Mouse (Mus musculus) ES-E14 (cell line): ENCODE data around the gene Aplp2. TPM values are rescaled to one million over a fixed set of nuclear protein-coding genes. Genes with fewer than 3 reads are reported as not detected.

Experiments
- DNase-seq: peaks from one replicate; pipeline ENCODE4 v3.0.0-alpha.2; 2013; ENCODE audit warnings: low read depth, low spot score
- H3K27ac ChIP-seq: 2 replicates; pipeline ENCODE4 v1.5.1; 2012; ENCODE audit warnings: low read depth, mild to moderate bottlenecking, low read length, moderate library complexity, mixed read lengths; ENCODE audit not compliant: poor library complexity, insufficient read depth, severe bottlenecking
- H3K36me3 ChIP-seq: 2 replicates; pipeline ENCODE4 v1.6.1; 2012; ENCODE audit warnings: mild to moderate bottlenecking, low read length, moderate library complexity, mixed read lengths; ENCODE audit not compliant: control insufficient read depth, poor library complexity, insufficient read depth, severe bottlenecking
- H3K4me1 ChIP-seq, 2 experiments: fragments of 150-350 bp in 1 of 2; sonication (generic) in 1 of 2; 2 replicates each; pipeline ENCODE4 v1.6.1; 2012; ENCODE audit warnings: low read length in 2 of 2, mild to moderate bottlenecking in 1 of 2, mixed read lengths in 1 of 2; ENCODE audit not compliant: control insufficient read depth in 2 of 2, insufficient read depth in 2 of 2, poor library complexity in 1 of 2
- H3K4me3 ChIP-seq, 2 experiments: fragments of 150-350 bp in 1 of 2; sonication (generic) in 1 of 2; 2 replicates each; pipeline ENCODE4 v1.5.1; 2012; ENCODE audit warnings: low read length in 2 of 2, low read depth in 1 of 2, mild to moderate bottlenecking in 1 of 2, mixed read lengths in 1 of 2; ENCODE audit not compliant: insufficient read depth in 1 of 2, poor library complexity in 1 of 2, severe bottlenecking in 1 of 2
- H3K9ac ChIP-seq: 2 replicates; pipeline ENCODE4 v1.6.1; 2012; ENCODE audit warnings: low read depth, mild to moderate bottlenecking, low read length, mixed read lengths; ENCODE audit not compliant: poor library complexity, insufficient read depth, severe bottlenecking
- H3K9me3 ChIP-seq: fragments of 150-350 bp; sonication (generic); 2 replicates; pipeline ENCODE4 v1.6.1; 2012; ENCODE audit warnings: low read depth, mild to moderate bottlenecking, low read length; ENCODE audit not compliant: control insufficient read depth, insufficient read depth
- CHD2 ChIP-seq: IDR thresholded peaks from 2 replicates; pipeline ENCODE4 v1.6.1; 2014; ENCODE audit warnings: mild to moderate bottlenecking, low read depth, low read length, inconsistent platforms
- HCFC1 ChIP-seq: IDR thresholded peaks from 2 replicates; pipeline ENCODE4 v1.6.1; 2012; ENCODE audit warnings: low read length, inconsistent platforms, borderline replicate concordance; ENCODE audit not compliant: insufficient read depth
- MAFK ChIP-seq: IDR thresholded peaks from 2 replicates; pipeline ENCODE4 v1.6.1; 2014; ENCODE audit warnings: mild to moderate bottlenecking, low read depth, low read length, inconsistent platforms; ENCODE audit not compliant: insufficient read depth
- ZC3H11A ChIP-seq: IDR thresholded peaks from 2 replicates; pipeline ENCODE4 v1.6.1; 2012; ENCODE audit warnings: low read depth, mild to moderate bottlenecking, inconsistent platforms, low read length, borderline replicate concordance
- ZNF384 ChIP-seq: IDR thresholded peaks from 2 replicates; pipeline ENCODE4 v1.6.1; 2012; ENCODE audit warnings: low read depth, low read length, inconsistent platforms
- in situ Hi-C, 2 experiments: fragments of 600-800 bp; cut with MboI; formaldehyde crosslinking; loops; one replicate each; pipeline ENCODE4 v1.15.1; 2025; ENCODE audit warnings: low sequenced_read_pairs in 2 of 2, inconsistent platforms in 1 of 2; ENCODE audit not compliant: unreplicated experiment in 2 of 2
- total RNA-seq: library from RNA; depleted of rRNA; stranded (reverse); fragments of 300-350 nt; gene quantifications from 2 replicates; pipeline ENCODE4 v1.2.3, GENCODE M21; 2012

Aplp2 gene
- total RNA-seq, 1 experiment: 320 TPM

- H3K4me1 ChIP-seq: no peaks in the 10 kb centered on the region
- no peak overlapping the region for H3K9ac ChIP-seq
- H3K9me3 ChIP-seq: no peaks in the 10 kb centered on the region
- TF ChIP-seq MAFK (no peak), CHD2 (no peak), ZNF384 (no peak), HCFC1 (no peak), ZC3H11A (no peak)
- H3K4me3 ChIP-seq: no peak overlapping the region
- in situ Hi-C loops: no loop called here
- DNase-seq: no peak
- H3K36me3 ChIP-seq: peaks cover 10% of the 10 kb centered on the region; the same call in 1 of the 2 replicates
- H3K27ac ChIP-seq: no peak overlapping the region
Measured at GRCm38 (mm10) chr9:31177692-31178091, 33.9 kb downstream of the Aplp2 start.

- Histone ChIP-seq H3K9me3 (no peaks in the 10 kb centered on the region), H3K9ac (no peak overlapping the region), H3K27ac (no peak overlapping the region), H3K4me1 (no peaks in the 10 kb centered on the region), H3K4me3 (no peak overlapping the region), H3K36me3 (peaks cover 10% of the 10 kb centered on the region; the same call in 1 of the 2 replicates)
- TF ChIP-seq ZC3H11A: no peak
- TF ChIP-seq HCFC1: no peak
- no peak for TF ChIP-seq ZNF384
- TF ChIP-seq MAFK: no peak
- no peak for TF ChIP-seq CHD2
- no peak for DNase-seq
- in situ Hi-C loops: no loop called here
Measured at GRCm38 (mm10) chr9:31176379-31177130, 35.1 kb downstream of the Aplp2 start.

GRCm38 (mm10) chr9:31175978-31176377, 35.6 kb downstream of the Aplp2 start:
- no peaks in the 10 kb centered on the region for H3K4me1 ChIP-seq
- H3K9me3 ChIP-seq: no peaks in the 10 kb centered on the region
- peaks cover 10% of the 10 kb centered on the region; the same call in 1 of the 2 replicates for H3K36me3 ChIP-seq
- H3K9ac ChIP-seq: no peak overlapping the region
- H3K4me3 ChIP-seq: no peak overlapping the region
- DNase-seq: no peak
- in situ Hi-C loops: no loop called here
- H3K27ac ChIP-seq: no peak overlapping the region
- TF ChIP-seq HCFC1: no peak
- TF ChIP-seq ZNF384: no peak
- no peak for TF ChIP-seq ZC3H11A
- no peak for TF ChIP-seq MAFK
- TF ChIP-seq CHD2: no peak

- Histone ChIP-seq H3K4me1 (no peaks in the 10 kb centered on the region), H3K27ac (no peak overlapping the region), H3K9ac (no peak overlapping the region), H3K9me3 (no peaks in the 10 kb centered on the region), H3K36me3 (peaks cover 11% of the 10 kb centered on the region; the same call in 1 of the 2 replicates), H3K4me3 (no peak overlapping the region)
- in situ Hi-C loops: no loop called here
- DNase-seq: no peak
- TF ChIP-seq ZNF384 (no peak), CHD2 (no peak), ZC3H11A (no peak)
Measured at GRCm38 (mm10) chr9:31175346-31175745, 36.3 kb downstream of the Aplp2 start.
